Mouse (Mus musculus): ENCODE measurements at regions not wholly inside any gene's neighbourhood (a gene's known extent, or its start where the extent isn't known, plus 50 kb on each side); places are given as distances from the start of the nearest gene placed in this dataset.
A peak's percentile ranks its signal among the peaks of the same experiment; 100 is the strongest.
"Not testable (repeated sequence)": the region's sequence is repeated elsewhere in the genome, so short reads cannot be mapped to it uniquely, and the experiment has no call there.

DNA sequence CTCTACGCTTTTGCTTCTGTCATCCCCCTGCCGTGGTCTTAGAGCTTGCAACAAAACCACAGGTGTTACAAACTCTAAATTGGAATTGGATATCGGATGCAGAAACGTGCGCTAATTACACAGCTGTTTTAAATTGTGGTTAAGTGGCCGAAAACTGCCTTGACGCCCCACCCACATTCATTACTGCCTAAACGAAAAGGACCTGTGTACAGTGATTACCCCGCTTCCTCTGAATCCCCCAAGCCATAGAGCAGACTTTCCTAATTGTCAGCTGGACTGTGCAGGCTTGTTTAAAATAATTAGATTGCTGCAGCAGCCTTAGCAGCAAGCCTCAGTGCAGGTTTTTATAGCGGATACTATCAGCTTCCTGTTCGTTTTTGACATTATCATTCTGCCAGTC, 94.7 kb downstream of the Cxxc4 start:
- peak; percentile 57; the same call in 1 of the 2 replicates for ATAC-seq (ENCODE audit: low FRiP score, low read depth)
- Histone ChIP-seq H3K9ac (no peak overlapping the region), H3K4me3 (no peak overlapping the region), H3K27ac (no peak overlapping the region), H3K4me2 (replicated peaks) (peak overlapping the region; percentile 47), H3K9me3 (no peaks in the 10 kb centered on the region), H3K36me3 (no peaks in the 10 kb centered on the region), H3K4me1 (no peaks in the 10 kb centered on the region), H3K27me3 (replicated peaks) (no peaks in the 10 kb centered on the region)
- 42% methylated on average over 11 of the region's 11 CpGs for WGBS

DNA sequence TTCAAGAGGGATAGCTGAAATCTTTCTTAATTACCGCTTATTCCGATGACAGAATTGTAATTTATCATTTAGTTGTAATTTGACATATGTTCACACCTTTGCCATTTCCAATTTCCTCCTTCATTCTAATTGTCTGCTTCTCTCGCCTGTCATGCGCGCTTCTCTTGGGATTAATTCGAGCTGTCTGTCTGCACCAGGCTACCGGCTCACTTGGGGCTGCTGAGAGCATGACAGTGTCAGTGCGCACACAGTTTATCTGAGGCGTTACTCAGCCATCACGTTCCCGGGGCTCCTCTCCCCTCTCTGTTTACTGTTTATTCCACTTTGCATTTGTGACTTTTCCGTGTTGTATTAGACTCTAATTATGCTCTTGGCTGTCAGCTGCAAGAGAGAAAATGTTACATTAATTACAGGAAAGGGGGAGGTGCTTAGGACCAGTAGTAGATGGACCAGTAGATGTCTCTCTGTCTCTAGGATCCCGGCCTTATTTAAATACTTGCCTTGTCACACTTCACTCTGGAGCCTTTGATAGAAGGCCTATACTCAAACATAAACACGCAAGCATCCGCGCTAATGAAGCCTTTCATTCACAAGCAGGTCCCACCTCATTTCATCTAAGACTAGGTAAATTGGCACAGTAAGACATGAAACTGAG, 95.3 kb downstream of the Cxxc4 start:
- 50% methylated on average over 16 of the region's 16 CpGs for WGBS
- Histone ChIP-seq H3K36me3 (no peaks in the 10 kb centered on the region), H3K4me1 (no peaks in the 10 kb centered on the region), H3K4me3 (no peak overlapping the region; the same call in 1 of the 2 replicates), H3K4me2 (replicated peaks) (peak overlapping the region; percentile 47), H3K27ac (no peak overlapping the region), H3K27me3 (replicated peaks) (no peaks in the 10 kb centered on the region), H3K9ac (no peak overlapping the region), H3K9me3 (no peaks in the 10 kb centered on the region)
- ATAC-seq (ENCODE audit: low FRiP score, low read depth): peak; percentile 78

DNA sequence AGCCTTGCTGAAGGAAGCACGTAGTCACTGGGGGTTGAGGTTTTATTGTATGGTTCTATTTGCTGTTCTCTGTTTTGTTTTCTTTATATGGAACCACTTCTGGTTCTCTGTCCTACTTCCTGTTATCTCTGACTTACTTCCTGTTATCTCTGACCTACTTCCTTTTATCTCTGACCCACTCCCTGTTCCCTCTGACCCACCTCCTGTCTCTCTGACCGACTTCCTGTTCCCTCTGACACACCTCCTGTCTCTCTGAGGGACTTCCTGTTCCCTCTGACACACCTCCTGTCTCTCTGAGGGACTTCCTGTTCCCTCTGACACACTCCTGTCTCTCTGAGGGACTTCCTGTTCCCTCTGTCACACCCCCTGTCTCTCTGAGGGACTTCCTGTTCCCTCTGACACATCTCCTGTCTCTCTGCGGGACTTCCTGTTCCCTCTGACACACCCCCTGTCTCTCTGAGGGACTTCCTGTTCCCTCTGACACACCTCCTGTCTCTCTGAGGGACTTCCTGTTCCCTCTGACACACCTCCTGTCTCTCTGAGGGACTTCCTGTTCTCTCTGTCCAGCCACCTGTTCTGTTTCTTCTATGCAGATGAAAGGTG, 102.9 kb downstream of the Cxxc4 start:
- not testable (repeated sequence) for H3K4me1 ChIP-seq; H3K27ac ChIP-seq; ATAC-seq (ENCODE audit: low FRiP score, low read depth); H3K4me3 ChIP-seq; H3K4me2 ChIP-seq (replicated peaks); H3K36me3 ChIP-seq; H3K27me3 ChIP-seq (replicated peaks); H3K9ac ChIP-seq; H3K9me3 ChIP-seq
- 88% methylated on average over 3 of the region's 3 CpGs for WGBS

DNA sequence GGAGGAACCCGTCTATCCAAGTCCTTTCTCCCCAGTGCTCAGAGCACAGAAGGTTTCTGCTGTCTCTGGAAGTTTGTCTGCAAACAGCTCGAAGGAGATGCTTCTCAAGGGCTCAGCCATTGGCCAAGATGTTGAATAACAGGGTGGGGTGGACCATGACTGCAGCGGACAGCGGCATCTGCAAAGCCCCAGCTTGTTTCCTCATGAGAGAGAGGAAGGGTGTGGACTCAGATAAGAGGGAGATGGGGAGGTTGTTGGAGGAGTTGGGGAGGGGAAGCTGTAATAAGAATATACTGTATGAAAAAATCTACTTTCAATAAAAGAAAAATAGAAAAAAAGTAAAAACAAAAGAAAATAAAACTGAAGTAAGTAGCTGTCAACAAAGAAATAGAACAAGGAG, 129.7 kb downstream of the Cxxc4 start:
- H3K9me3 ChIP-seq: no peaks in the 10 kb centered on the region
- 84% methylated on average over 4 of the region's 4 CpGs for WGBS
- H3K4me2 ChIP-seq (replicated peaks): no peak overlapping the region
- no peaks in the 10 kb centered on the region for H3K27me3 ChIP-seq (replicated peaks)
- H3K4me1 ChIP-seq: peaks cover 10% of the 10 kb centered on the region
- no peaks in the 10 kb centered on the region for H3K36me3 ChIP-seq
- no peak for ATAC-seq (ENCODE audit: low FRiP score, low read depth)
- no peak overlapping the region for H3K4me3 ChIP-seq
- no peak overlapping the region for H3K9ac ChIP-seq
- no peak overlapping the region for H3K27ac ChIP-seq

DNA sequence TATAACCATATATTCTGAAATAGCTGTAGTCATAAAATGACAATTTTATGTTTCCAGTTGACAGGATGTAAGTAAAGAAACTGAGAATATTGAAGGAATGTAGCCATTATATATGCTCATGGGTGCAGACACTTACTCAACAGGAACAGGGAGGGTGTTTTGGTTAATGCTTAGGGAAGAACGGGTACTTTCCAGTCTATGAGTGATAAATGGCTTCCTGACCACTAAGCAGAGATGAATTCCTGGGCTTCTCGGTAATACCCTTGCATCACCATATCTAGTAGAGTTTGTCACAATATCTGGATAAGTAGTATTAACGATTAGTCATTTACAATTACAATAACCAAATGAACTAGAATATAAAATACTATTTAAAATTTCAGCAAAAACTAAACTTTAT, 130.5 kb downstream of the Cxxc4 start:
- H3K27ac ChIP-seq: no peak overlapping the region
- H3K27me3 ChIP-seq (replicated peaks): no peaks in the 10 kb centered on the region
- peaks cover 10% of the 10 kb centered on the region for H3K4me1 ChIP-seq
- H3K9me3 ChIP-seq: no peaks in the 10 kb centered on the region
- no peak for ATAC-seq (ENCODE audit: low FRiP score, low read depth)
- WGBS: 75% methylated on average over 3 of the region's 3 CpGs
- no peak overlapping the region for H3K9ac ChIP-seq
- no peak overlapping the region for H3K4me2 ChIP-seq (replicated peaks)
- H3K4me3 ChIP-seq: no peak overlapping the region
- no peaks in the 10 kb centered on the region for H3K36me3 ChIP-seq

DNA sequence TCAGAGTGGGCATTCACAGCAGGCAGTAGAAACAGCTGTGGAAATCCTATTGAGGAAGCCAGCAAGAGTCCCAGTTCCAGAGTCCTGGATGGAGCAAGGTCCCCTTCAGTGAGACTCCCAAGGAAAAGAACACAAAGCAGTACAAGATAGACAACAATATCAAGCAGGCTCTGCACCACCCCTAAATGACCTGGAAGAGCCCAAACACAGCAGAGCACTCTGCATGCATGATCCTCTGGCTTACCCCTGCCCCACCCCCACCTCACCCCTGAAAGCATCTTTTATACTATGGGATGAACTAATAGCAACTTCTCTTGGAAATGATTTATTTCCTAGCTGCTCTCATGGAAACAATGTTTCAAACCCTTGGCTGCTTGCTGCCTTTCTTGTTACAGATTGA, 132.3 kb downstream of the Cxxc4 start:
- H3K27me3 ChIP-seq (replicated peaks): no peaks in the 10 kb centered on the region
- H3K4me1 ChIP-seq: peaks cover 10% of the 10 kb centered on the region
- H3K9me3 ChIP-seq: no peaks in the 10 kb centered on the region
- no peak overlapping the region for H3K4me3 ChIP-seq
- peak; percentile 52; the same call in 1 of the 2 replicates for ATAC-seq (ENCODE audit: low FRiP score, low read depth)
- H3K36me3 ChIP-seq: no peaks in the 10 kb centered on the region
- H3K4me2 ChIP-seq (replicated peaks): no peak overlapping the region
- H3K9ac ChIP-seq: no peak overlapping the region
- H3K27ac ChIP-seq: no peak overlapping the region

DNA sequence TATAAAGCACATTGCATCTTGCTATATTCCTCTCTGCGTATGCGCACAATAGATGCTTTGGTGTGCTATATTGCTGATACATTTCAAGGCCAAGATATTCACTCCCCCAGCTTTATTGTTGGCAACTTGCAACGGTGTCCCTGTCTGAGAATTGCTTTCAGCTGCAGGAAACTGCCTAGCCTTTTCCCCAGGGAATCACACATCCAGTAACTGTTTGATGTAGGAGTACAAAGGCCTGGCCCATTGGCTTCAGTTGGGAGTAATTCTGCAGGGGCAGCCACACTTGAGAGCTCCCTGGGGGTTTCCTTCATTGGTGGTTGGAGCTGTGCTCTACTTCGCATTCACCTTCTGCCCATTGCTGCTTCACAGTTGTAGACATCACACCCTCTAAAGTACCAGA, 132.8 kb downstream of the Cxxc4 start:
- H3K27ac ChIP-seq: no peak overlapping the region
- WGBS: 28% methylated on average over 4 of the region's 4 CpGs

DNA sequence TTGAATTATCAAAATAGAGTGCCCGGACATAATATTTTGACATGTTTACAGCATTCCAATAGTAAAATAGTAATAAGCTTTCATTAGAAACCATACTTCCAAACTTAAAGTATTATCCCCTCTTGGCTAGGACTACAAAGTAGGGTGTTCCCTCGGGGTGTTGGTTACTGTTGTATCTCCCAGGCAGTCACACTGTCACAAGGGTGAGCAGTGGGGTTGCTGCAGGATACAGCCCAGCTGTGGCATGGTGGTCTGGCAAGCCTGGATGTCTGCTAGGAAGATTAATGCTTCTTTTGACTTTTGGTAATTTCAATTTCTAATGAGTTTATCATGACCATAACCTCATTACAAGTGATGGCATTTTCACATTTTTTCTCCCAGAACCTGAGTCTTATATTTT, 143.3 kb downstream of the Cxxc4 start:
- 73% methylated on average over 2 of the region's 2 CpGs for WGBS
- no peak overlapping the region for H3K4me3 ChIP-seq
- no peak overlapping the region for H3K9ac ChIP-seq
- no peak overlapping the region for H3K27ac ChIP-seq
- no peaks in the 10 kb centered on the region for H3K4me1 ChIP-seq
- ATAC-seq (ENCODE audit: low FRiP score, low read depth): no peak
- no peaks in the 10 kb centered on the region for H3K9me3 ChIP-seq
- H3K4me2 ChIP-seq (replicated peaks): no peak overlapping the region
- no peaks in the 10 kb centered on the region for H3K36me3 ChIP-seq
- no peaks in the 10 kb centered on the region for H3K27me3 ChIP-seq (replicated peaks)

More for the DNA sequence above, 132.8 kb downstream of the Cxxc4 start:
- Histone ChIP-seq H3K4me1 (peaks cover 10% of the 10 kb centered on the region), H3K9me3 (no peaks in the 10 kb centered on the region), H3K27me3 (replicated peaks) (no peaks in the 10 kb centered on the region), H3K4me3 (no peak overlapping the region), H3K36me3 (no peaks in the 10 kb centered on the region), H3K9ac (no peak overlapping the region), H3K4me2 (replicated peaks) (no peak overlapping the region)
- ATAC-seq (ENCODE audit: low FRiP score, low read depth): peak; percentile 52

DNA sequence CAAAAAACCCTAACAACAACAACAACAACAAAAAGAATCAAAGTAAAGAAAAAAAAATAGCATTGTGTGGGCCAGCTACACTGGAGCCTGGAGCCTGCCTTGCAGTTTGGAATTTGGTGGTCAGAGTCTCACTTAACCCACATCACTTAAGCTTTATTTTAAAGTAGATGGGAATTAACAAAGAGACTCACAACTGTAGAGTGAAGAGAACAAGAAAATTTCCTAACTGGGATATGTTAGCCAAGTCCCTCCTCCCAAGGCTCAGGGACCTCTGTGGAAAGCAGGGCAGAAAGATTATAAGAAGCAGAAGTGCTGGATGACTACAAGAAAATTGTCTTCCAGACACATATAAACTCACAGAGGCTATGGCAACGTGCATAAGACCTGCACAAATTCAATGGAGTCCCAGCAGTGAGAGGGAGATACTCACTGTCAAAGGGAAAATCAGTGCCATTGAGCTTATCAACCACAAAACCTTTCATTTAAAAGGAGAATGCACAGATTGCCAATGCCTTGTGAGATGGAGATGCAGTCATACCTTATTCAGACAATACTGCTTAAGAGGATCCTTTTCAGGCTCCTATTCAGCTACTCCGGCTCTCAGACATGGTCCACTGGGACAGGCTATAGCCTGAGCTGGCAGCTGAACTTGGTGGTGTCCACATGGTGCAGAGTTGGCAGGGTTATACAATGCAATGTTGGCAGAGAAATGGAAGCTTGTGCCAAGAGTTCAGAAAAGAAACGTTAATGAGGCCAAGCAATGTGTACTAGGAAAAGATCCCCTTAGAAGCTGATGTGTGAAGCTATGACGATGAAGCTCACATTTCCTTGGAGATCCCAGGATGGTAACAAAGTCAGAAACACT, 154.4 kb downstream of the Cxxc4 start:
- no peak for ATAC-seq (ENCODE audit: low FRiP score, low read depth)
- Histone ChIP-seq H3K4me2 (replicated peaks) (no peak overlapping the region), H3K36me3 (no peaks in the 10 kb centered on the region), H3K27me3 (replicated peaks) (no peaks in the 10 kb centered on the region), H3K9me3 (no peaks in the 10 kb centered on the region), H3K4me1 (no peaks in the 10 kb centered on the region), H3K27ac (no peak overlapping the region), H3K9ac (no peak overlapping the region), H3K4me3 (no peak overlapping the region)
- 85% methylated on average over 4 of the region's 4 CpGs for WGBS

DNA sequence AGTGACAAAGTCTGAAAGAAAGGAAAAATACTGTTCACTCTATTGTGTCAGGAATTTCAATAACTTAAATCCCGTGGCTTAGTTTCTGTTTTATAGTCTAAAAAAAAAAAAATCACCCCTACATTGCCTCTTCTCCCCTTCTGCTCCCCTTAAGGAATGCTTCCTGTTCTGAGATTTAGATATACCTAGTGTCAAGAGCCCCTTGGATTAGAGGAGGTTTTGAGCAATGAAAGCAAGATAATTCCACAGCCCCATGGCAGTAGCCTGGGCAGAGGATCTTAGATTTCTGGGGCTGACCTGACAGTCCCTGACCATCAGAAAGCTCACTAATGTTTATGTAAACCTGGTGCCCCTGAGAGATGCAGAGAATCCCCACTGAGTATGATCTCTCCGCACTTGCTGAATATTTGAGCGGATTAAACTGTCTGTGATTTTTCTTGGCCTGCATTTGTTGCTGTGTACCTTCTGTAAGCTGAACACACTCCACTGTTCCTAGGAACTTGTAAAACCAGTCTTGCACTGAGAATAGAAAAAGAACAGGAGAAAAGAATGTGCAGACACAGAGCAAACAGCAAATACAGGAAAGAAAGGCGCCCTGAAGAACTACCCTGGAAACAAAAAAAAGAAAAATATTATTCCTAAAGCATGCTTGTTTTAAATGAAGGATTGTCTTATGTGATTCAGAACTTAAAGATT, 164.3 kb downstream of the Cxxc4 start:
- no peak overlapping the region for H3K4me3 ChIP-seq
- no peak overlapping the region for H3K27ac ChIP-seq
- H3K36me3 ChIP-seq: no peaks in the 10 kb centered on the region
- no peaks in the 10 kb centered on the region for H3K27me3 ChIP-seq (replicated peaks)
- H3K4me1 ChIP-seq: no peaks in the 10 kb centered on the region
- no peaks in the 10 kb centered on the region for H3K9me3 ChIP-seq
- no peak overlapping the region for H3K9ac ChIP-seq
- H3K4me2 ChIP-seq (replicated peaks): no peak overlapping the region
- 65% methylated on average over 4 of the region's 4 CpGs for WGBS
- ATAC-seq (ENCODE audit: low FRiP score, low read depth): no peak

DNA sequence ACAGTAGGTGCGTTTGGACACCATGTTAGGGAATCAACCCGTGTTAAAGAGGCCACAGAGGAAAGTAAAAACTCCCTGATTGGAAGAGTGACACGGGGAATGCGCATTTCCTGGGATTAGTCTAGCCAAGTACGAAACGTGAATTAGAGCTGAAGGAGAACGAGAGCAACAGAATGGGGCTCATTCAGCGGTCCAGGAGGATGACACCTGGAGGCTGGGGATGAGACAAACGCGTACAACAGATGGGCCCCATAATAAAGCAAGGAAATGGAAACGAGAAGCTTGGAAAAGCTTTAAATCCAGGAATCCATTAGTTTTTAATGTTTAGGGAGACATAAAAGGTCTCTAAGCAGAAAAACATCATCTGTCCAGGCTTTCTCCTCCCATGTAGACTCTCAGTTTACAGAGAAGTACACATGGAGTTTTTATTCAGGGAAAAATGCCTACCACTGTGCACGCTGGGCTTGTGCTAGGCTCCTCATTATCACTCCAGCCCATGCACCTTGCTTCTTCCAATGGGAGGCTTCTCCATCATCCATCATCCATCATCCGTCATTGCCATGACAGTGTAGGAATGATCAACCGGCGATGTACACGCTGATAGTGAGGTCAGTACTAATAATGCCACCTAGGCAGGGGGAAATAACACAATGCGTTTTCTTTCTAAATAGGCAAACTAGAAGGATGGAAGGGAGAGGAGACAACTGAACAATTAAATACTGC, 179.5 kb downstream of the Cxxc4 start:
- no peaks in the 10 kb centered on the region for H3K27me3 ChIP-seq (replicated peaks)
- H3K9me3 ChIP-seq: no peaks in the 10 kb centered on the region
- no peaks in the 10 kb centered on the region for H3K4me1 ChIP-seq
- H3K4me2 ChIP-seq (replicated peaks): peak overlapping the region; percentile 14; the same call in 1 of the 2 replicates
- H3K27ac ChIP-seq: no peak overlapping the region
- H3K4me3 ChIP-seq: no peak overlapping the region
- peak; percentile 56 for ATAC-seq (ENCODE audit: low FRiP score, low read depth)
- 66% methylated on average over 17 of the region's 17 CpGs for WGBS
- H3K9ac ChIP-seq: no peak overlapping the region
- H3K36me3 ChIP-seq: no peaks in the 10 kb centered on the region
